Mouse (Mus musculus) erythroblast, embryonic 14.5 days (primary cell): Measurements from ENCODE around the gene Klf13.

Experiments
- GATA1 ChIP-seq: IDR thresholded peaks from 2 replicates; pipeline ENCODE4 v1.6.1; 2012; ENCODE audit warnings: low read length, inconsistent platforms, mixed read lengths
- TAL1 ChIP-seq: IDR thresholded peaks from 3 replicates; pipeline ENCODE4 v1.6.1; 2012; ENCODE audit warnings: low read length, inconsistent platforms, mixed read lengths

- TF ChIP-seq GATA1, result no peak
- TF ChIP-seq TAL1, result no peak
Observed at GRCm38 (mm10) chr7:63941050-63941449, 2.3 kb upstream of the Klf13 start.
